8 mouse cellular contexts compared by ENCODE assay signal in genomic region chr7:6384011-6384410, GRCm38 (mm10). TPM values are rescaled to one million over a fixed set of nuclear protein-coding genes. Genes with fewer than 3 reads are reported as not detected.
DNase-seq lines count a peak whose midpoint lies in the region; ATAC-seq and TF ChIP-seq lines count a peak whose summit lies in the region.

No protein-coding gene starts in this region.

- no peaks in the 10 kb centered on the region for H3K27me3 ChIP-seq in forebrain, embryonic 10.5 days (ENCODE audit: poor library complexity, severe bottlenecking)
- no peaks in the 10 kb centered on the region for H3K27me3 ChIP-seq in intestine, postnatal 0 days (replicated peaks; ENCODE audit: control insufficient read depth, insufficient read depth, low read length)
- no peaks in the 10 kb centered on the region for H3K27me3 ChIP-seq in neural tube, embryonic 12.5 days (replicated peaks)

- H3K4me3 ChIP-seq in left cerebral cortex, adult 2 months = peak overlapping the region; percentile 57; the same call in 1 of the 2 replicates
- H3K4me3 ChIP-seq in forebrain, embryonic 10.5 days = peak overlapping the region; percentile 71
- peak overlapping the region; percentile 46 for H3K4me3 ChIP-seq in intestine, postnatal 0 days (ENCODE audit: low read depth, low read length)
- peak overlapping the region; percentile 63 for H3K4me3 ChIP-seq in neural tube, embryonic 12.5 days

- intact Hi-C loops in left cerebral cortex, adult 2 months (cut with DNase I) = no loop called here
- intact Hi-C loops in left cerebral cortex, postnatal 14 days (cut with DNase I) = no loop called here

- no peak overlapping the region for H3K9ac ChIP-seq in intestine, postnatal 0 days (ENCODE audit: low read depth, low read length)
- H3K9ac ChIP-seq in neural tube, embryonic 12.5 days = peak overlapping the region; percentile 70; the same call in 1 of the 2 replicates

- ATAC-seq in intestine, postnatal 0 days = no peak
- no peak for ATAC-seq in neural tube, embryonic 12.5 days (ENCODE audit: low FRiP score, low read depth)

- H3K4me1 ChIP-seq in forebrain, embryonic 10.5 days = peaks cover 20% of the 10 kb centered on the region
- no peaks in the 10 kb centered on the region for H3K4me1 ChIP-seq in intestine, postnatal 0 days (replicated peaks; ENCODE audit: control insufficient read depth, insufficient read depth, low read length)
- H3K4me1 ChIP-seq in neural tube, embryonic 12.5 days = peaks cover 8% of the 10 kb centered on the region

- H3K36me3 ChIP-seq in forebrain, embryonic 10.5 days (replicated peaks) = peaks cover 14% of the 10 kb centered on the region
- H3K36me3 ChIP-seq in intestine, postnatal 0 days (ENCODE audit: control insufficient read depth, insufficient read depth) = no peaks in the 10 kb centered on the region
- H3K36me3 ChIP-seq in neural tube, embryonic 12.5 days = peaks cover 5% of the 10 kb centered on the region

- WGBS in forebrain, embryonic 10.5 days = 74% methylated on average over 8 of the region's 8 CpGs
- WGBS in intestine, postnatal 0 days = 67% methylated on average over 8 of the region's 8 CpGs
- 74% methylated on average over 8 of the region's 8 CpGs for WGBS in neural tube, embryonic 12.5 days

- no peak for TF ChIP-seq CTCF in left cerebral cortex, adult 2 months (IDR thresholded peaks at IDR 0.05)
- TF ChIP-seq CTCF in intestine, postnatal 0 days (IDR thresholded peaks at IDR 0.05; ENCODE audit: low read depth) = no peak

- DNase-seq in left cerebral cortex, adult 2 months (ENCODE audit: extremely low spot score in 1 of 2, low spot score in 2 of 2) = no peak
- no peak for DNase-seq in left cerebral cortex, postnatal 14 days (ENCODE audit: low spot score in 2 of 2)
- DNase-seq in forebrain, embryonic 10.5 days (ENCODE audit: extremely low spot score, low spot score) = no peak
- DNase-seq in right cerebral cortex, postnatal 25 days = no peak
- no peak for DNase-seq in gastrocnemius, adult 8-10 months (ENCODE audit: low spot score in 2 of 2)
- DNase-seq in layer of hippocampus, adult 18-20 months (ENCODE audit: low spot score in 2 of 2) = no peak

- peak overlapping the region; percentile 84 for H3K4me2 ChIP-seq in intestine, postnatal 0 days (replicated peaks; ENCODE audit: low read depth)
- peak overlapping the region; percentile 86 for H3K4me2 ChIP-seq in neural tube, embryonic 12.5 days (replicated peaks)

- H3K9me3 ChIP-seq in forebrain, embryonic 10.5 days = peaks cover 11% of the 10 kb centered on the region; the same call in 1 of the 2 replicates
- H3K9me3 ChIP-seq in intestine, postnatal 0 days (ENCODE audit: control insufficient read depth) = no peaks in the 10 kb centered on the region
- H3K9me3 ChIP-seq in neural tube, embryonic 12.5 days = no peaks in the 10 kb centered on the region

- no peak overlapping the region for H3K27ac ChIP-seq in left cerebral cortex, adult 2 months
- H3K27ac ChIP-seq in forebrain, embryonic 10.5 days = no peak overlapping the region
- H3K27ac ChIP-seq in intestine, postnatal 0 days (ENCODE audit: low read depth, low read length) = no peak overlapping the region
- H3K27ac ChIP-seq in neural tube, embryonic 12.5 days = no peak overlapping the region

RNA-seq across cellular contexts. Expression of gene Zfp28, which starts 0.9 kb away (rescaled TPM):
- total RNA-seq in left cerebral cortex, adult 2 months (2021) = 1 to 10 TPM; 5.2 to 7.4 TPM
- 1 to 10 TPM; 5.0 to 8.9 TPM for total RNA-seq in left cerebral cortex, postnatal 14 days (2021)
- polyA plus RNA-seq in forebrain, embryonic 10.5 days (2016; fragmentation: Nextera tagmentation; extraction: Ambion mirVana) = 9.3 and 10.9 TPM in 2 replicates
- 2.5 and 3.3 TPM in 2 replicates for polyA plus RNA-seq in intestine, postnatal 0 days (2015; fragmentation: Nextera tagmentation; extraction: Ambion mirVana)
- polyA plus RNA-seq in neural tube, embryonic 12.5 days (2016; fragmentation: Nextera tagmentation; extraction: Ambion mirVana) = 15.5 and 15.6 TPM in 2 replicates
- total RNA-seq in gastrocnemius, adult 8-10 months (2022) = 1 to 10 TPM in 3 of 4 experiments, under 1 TPM in 1; 0.70 to 2.7 (median 1.1) TPM
- total RNA-seq in layer of hippocampus, adult 18-20 months (2021) = 1 to 10 TPM; 7.5 to 8.6 TPM

RNA-seq across cellular contexts. Expression of gene Smim17, which starts 14.5 kb away (rescaled TPM):
- total RNA-seq in left cerebral cortex, adult 2 months (2021) = 10 to 100 TPM; 15.4 to 17.0 TPM
- total RNA-seq in left cerebral cortex, postnatal 14 days (2021) = 10 to 100 TPM; 15.7 to 17.9 TPM
- polyA plus RNA-seq in forebrain, embryonic 10.5 days (2016; fragmentation: Nextera tagmentation; extraction: Ambion mirVana) = 0.34 and 0.90 TPM in 2 replicates
- polyA plus RNA-seq in intestine, postnatal 0 days (2015; fragmentation: Nextera tagmentation; extraction: Ambion mirVana) = 0.04 and 0.14 TPM in 2 replicates
- polyA plus RNA-seq in neural tube, embryonic 12.5 days (2016; fragmentation: Nextera tagmentation; extraction: Ambion mirVana) = 1.5 and 1.7 TPM in 2 replicates
- under 1 TPM in 3 of 4 experiments, not detected in 1; 0.11 to 0.85 (median 0.36) TPM for total RNA-seq in gastrocnemius, adult 8-10 months (2022)
- 10 to 100 TPM; 20.3 to 21.6 TPM for total RNA-seq in layer of hippocampus, adult 18-20 months (2021)

RNA-seq across cellular contexts. Expression of gene Zfp78, which starts 20.9 kb away (rescaled TPM):
- 1 to 10 TPM; 4.5 to 4.7 TPM for total RNA-seq in left cerebral cortex, adult 2 months (2021)
- 1 to 10 TPM; 2.9 to 3.1 TPM for total RNA-seq in left cerebral cortex, postnatal 14 days (2021)
- 1.9 and 2.1 TPM in 2 replicates for polyA plus RNA-seq in forebrain, embryonic 10.5 days (2016; fragmentation: Nextera tagmentation; extraction: Ambion mirVana)
- 0.82 and 1.1 TPM in 2 replicates for polyA plus RNA-seq in intestine, postnatal 0 days (2015; fragmentation: Nextera tagmentation; extraction: Ambion mirVana)
- polyA plus RNA-seq in neural tube, embryonic 12.5 days (2016; fragmentation: Nextera tagmentation; extraction: Ambion mirVana) = 2.0 and 3.1 TPM in 2 replicates
- total RNA-seq in gastrocnemius, adult 8-10 months (2022) = 1 to 10 TPM; 2.7 to 4.7 (median 3.5) TPM
- total RNA-seq in layer of hippocampus, adult 18-20 months (2021) = 1 to 10 TPM; 4.8 to 6.9 TPM

RNA-seq across cellular contexts. Expression of gene Gm20715, which starts 26.1 kb away (rescaled TPM):
- total RNA-seq in left cerebral cortex, adult 2 months (2021) = under 1 TPM; 0.18 to 0.19 TPM
- under 1 TPM in 1 of 2 experiments, not detected in 1; 0.37 TPM for total RNA-seq in left cerebral cortex, postnatal 14 days (2021)
- not detected in 2 replicates for polyA plus RNA-seq in forebrain, embryonic 10.5 days (2016; fragmentation: Nextera tagmentation; extraction: Ambion mirVana)
- polyA plus RNA-seq in intestine, postnatal 0 days (2015; fragmentation: Nextera tagmentation; extraction: Ambion mirVana) = not detected in 2 replicates
- polyA plus RNA-seq in neural tube, embryonic 12.5 days (2016; fragmentation: Nextera tagmentation; extraction: Ambion mirVana) = not detected in 2 replicates
- not detected for total RNA-seq in gastrocnemius, adult 8-10 months (2022)
- total RNA-seq in layer of hippocampus, adult 18-20 months (2021) = under 1 TPM; 0.42 to 0.61 TPM

RNA-seq across cellular contexts. Expression of gene Gm3854, which starts 40.5 kb away (rescaled TPM):
- total RNA-seq in left cerebral cortex, adult 2 months (2021) = 1 to 10 TPM; 6.0 to 6.8 TPM
- total RNA-seq in left cerebral cortex, postnatal 14 days (2021) = 1 to 10 TPM; 7.4 to 7.5 TPM
- polyA plus RNA-seq in forebrain, embryonic 10.5 days (2016; fragmentation: Nextera tagmentation; extraction: Ambion mirVana) = 2.7 and 3.4 TPM in 2 replicates
- polyA plus RNA-seq in intestine, postnatal 0 days (2015; fragmentation: Nextera tagmentation; extraction: Ambion mirVana) = 0.08 and 0.20 TPM in 2 replicates
- polyA plus RNA-seq in neural tube, embryonic 12.5 days (2016; fragmentation: Nextera tagmentation; extraction: Ambion mirVana) = 3.7 and 5.2 TPM in 2 replicates
- total RNA-seq in gastrocnemius, adult 8-10 months (2022) = under 1 TPM; 0.24 to 0.54 (median 0.48) TPM
- 1 to 10 TPM; 6.2 to 6.3 TPM for total RNA-seq in layer of hippocampus, adult 18-20 months (2021)

Comparison
In these comparisons a context has a peak if more than half of its experiments do, and no peak if none do; other contexts are left out.
1. RNA of gene Smim17, which starts 14.5 kb away (total RNA-seq): 20.3 to 21.6 TPM in layer of hippocampus, adult 18-20 months, 15.7 to 17.9 TPM in left cerebral cortex, postnatal 14 days and 15.4 to 17.0 TPM in left cerebral cortex, adult 2 months; 0.11 to 0.85 TPM in gastrocnemius, adult 8-10 months; every median in the first group is over 4 times any median in the second.
2. Peak in every context shown above with its lines, with median percentiles within 50 percentile points of each other: H3K4me3 ChIP-seq.